Mouse (Mus musculus) erythroblast, embryonic 14.5 days (primary cell): ENCODE data around the gene Evi5l.
"Not testable (repeated sequence)": the region's sequence is repeated elsewhere in the genome, so short reads cannot be mapped to it uniquely, and the experiment has no call there.

Experiments used
- GATA1 ChIP-seq: IDR thresholded peaks from 2 replicates; pipeline ENCODE4 v1.6.1; 2012; ENCODE audit warnings: low read length, inconsistent platforms, mixed read lengths
- TAL1 ChIP-seq: IDR thresholded peaks from 3 replicates; pipeline ENCODE4 v1.6.1; 2012; ENCODE audit warnings: low read length, inconsistent platforms, mixed read lengths

DNA sequence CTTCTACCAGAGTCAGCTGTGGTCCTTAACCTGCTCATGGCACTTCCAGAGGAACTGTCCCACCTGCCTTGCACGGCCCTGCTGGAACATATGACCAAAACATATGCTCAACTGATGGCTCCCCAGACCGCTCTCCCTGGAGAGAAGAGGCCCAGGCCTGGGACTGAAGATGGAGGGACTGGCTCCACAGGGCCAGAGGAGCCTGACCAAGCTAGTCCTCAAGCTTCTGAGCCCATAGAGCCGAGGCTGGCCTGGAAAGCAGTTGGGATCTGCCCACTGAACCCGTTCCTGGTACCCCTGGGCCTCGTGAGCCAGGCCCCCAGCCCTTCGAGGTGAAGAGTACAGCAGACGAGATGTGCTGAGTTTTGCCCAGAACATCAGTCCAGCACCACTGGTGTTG lies 89.1 kb downstream of the Evi5l start:
- not testable (repeated sequence) for TF ChIP-seq GATA1, TAL1
